Comparison of ENCODE assay signal across 19 mouse cellular contexts in genomic region chr4:132350123-132350740, GRCm38 (mm10). TPM values are rescaled to one million over a fixed set of nuclear protein-coding genes. Genes with fewer than 3 reads are reported as not detected.
DNase-seq lines count a peak whose midpoint lies in the region; ATAC-seq lines count a peak whose summit lies in the region.
"Had no signal": no experiment of that assay in that cellular context is flagged by ENCODE, and none has a peak within 500 bp of the region (broad histone marks: within the 10 kb centered on the region; RNA-seq: fewer than 3 reads in every experiment).

No protein-coding gene starts in this region.

- no peak overlapping the region for H3K4me2 ChIP-seq in forebrain, embryonic 13.5 days
- no peak overlapping the region for H3K4me2 ChIP-seq in midbrain, embryonic 11.5 days
- no peak overlapping the region for H3K4me2 ChIP-seq in midbrain, embryonic 16.5 days (ENCODE audit: low read length)
- H3K4me2 ChIP-seq: embryonic facial prominence, embryonic 12.5 days; hindbrain, embryonic 13.5 days had no signal

- no peak overlapping the region for H3K9ac ChIP-seq in forebrain, embryonic 13.5 days
- H3K9ac ChIP-seq in midbrain, embryonic 11.5 days (ENCODE audit: low read length), result no peak overlapping the region
- H3K9ac ChIP-seq in midbrain, embryonic 16.5 days (ENCODE audit: low read depth, low read length), result no peak overlapping the region
- H3K9ac ChIP-seq: embryonic facial prominence, embryonic 12.5 days; hindbrain, embryonic 13.5 days had no signal

- H3K9me3 ChIP-seq in forebrain, embryonic 10.5 days, result no peaks in the 10 kb centered on the region
- H3K9me3 ChIP-seq in forebrain, embryonic 13.5 days (replicated peaks), result no peaks in the 10 kb centered on the region
- H3K9me3 ChIP-seq in midbrain, embryonic 11.5 days (ENCODE audit: control insufficient read depth, low read length), result no peaks in the 10 kb centered on the region
- no peaks in the 10 kb centered on the region for H3K9me3 ChIP-seq in midbrain, embryonic 16.5 days (replicated peaks; ENCODE audit: control insufficient read depth, low read length, poor library complexity, severe bottlenecking)
- H3K9me3 ChIP-seq: embryonic facial prominence, embryonic 12.5 days; heart, embryonic 10.5 days; hindbrain, embryonic 13.5 days had no signal

- WGBS in forebrain, embryonic 10.5 days, result 27% methylated on average over 2 of the region's 2 CpGs
- WGBS in forebrain, embryonic 13.5 days, result 37% methylated on average over 2 of the region's 2 CpGs
- 35% methylated on average over 2 of the region's 2 CpGs for WGBS in midbrain, embryonic 11.5 days
- WGBS in midbrain, embryonic 16.5 days, result 34% methylated on average over 2 of the region's 2 CpGs

- no peak overlapping the region for H3K27ac ChIP-seq in forebrain, embryonic 10.5 days
- no peak overlapping the region for H3K27ac ChIP-seq in forebrain, embryonic 13.5 days
- no peak overlapping the region for H3K27ac ChIP-seq in midbrain, embryonic 11.5 days (ENCODE audit: low read depth, low read length)
- H3K27ac ChIP-seq in midbrain, embryonic 16.5 days (ENCODE audit: low read length), result no peak overlapping the region
- H3K27ac ChIP-seq: embryonic facial prominence, embryonic 12.5 days; heart, embryonic 10.5 days; hindbrain, embryonic 13.5 days; kidney, postnatal 0 days had no signal

- H3K4me1 ChIP-seq in forebrain, embryonic 10.5 days, result peaks cover 28% of the 10 kb centered on the region
- peaks cover 23% of the 10 kb centered on the region for H3K4me1 ChIP-seq in forebrain, embryonic 13.5 days
- H3K4me1 ChIP-seq in midbrain, embryonic 11.5 days (ENCODE audit: control insufficient read depth, insufficient read depth, low read length), result peaks cover 9% of the 10 kb centered on the region
- H3K4me1 ChIP-seq in midbrain, embryonic 16.5 days (ENCODE audit: control insufficient read depth, insufficient read depth, low read length), result peaks cover 16% of the 10 kb centered on the region

- DNase-seq in forebrain, embryonic 10.5 days (ENCODE audit: extremely low spot score, low spot score), result no peak
- peak; percentile 53 for DNase-seq in midbrain, embryonic 11.5 days (ENCODE audit: low spot score, missing footprints)
- DNase-seq in R1 (ENCODE audit: low read depth, low spot score), result peak; percentile 92
- DNase-seq in gastrocnemius, postnatal 25 days, result no peak
- DNase-seq in retina, embryonic 14.5 days (ENCODE audit: low spot score), result no peak
- DNase-seq: adrenal gland, postnatal 36 days; cerebellum, adult 9-11 months; gastrocnemius, postnatal 14 days; heart, postnatal 10 days; layer of hippocampus, postnatal 36 days; lung, adult 18-20 months; spleen, adult 18-20 months had no signal

- 0 out of 2 replicates have a peak overlapping the region, but pooled peaks have one; percentile 16 for H3K4me3 ChIP-seq in forebrain, embryonic 10.5 days
- H3K4me3 ChIP-seq in forebrain, embryonic 13.5 days, result no peak overlapping the region
- no peak overlapping the region for H3K4me3 ChIP-seq in midbrain, embryonic 11.5 days (ENCODE audit: low read depth, low read length)
- no peak overlapping the region for H3K4me3 ChIP-seq in midbrain, embryonic 16.5 days (ENCODE audit: low read depth, low read length)
- H3K4me3 ChIP-seq: embryonic facial prominence, embryonic 12.5 days; heart, embryonic 10.5 days; hindbrain, embryonic 13.5 days had no signal

- no peak for ATAC-seq in forebrain, embryonic 13.5 days
- ATAC-seq in midbrain, embryonic 11.5 days (ENCODE audit: low FRiP score), result no peak
- ATAC-seq in midbrain, embryonic 16.5 days, result no peak
- 0 out of 2 replicates have a peak, but pooled peaks have one; percentile 2 for ATAC-seq in megakaryocyte-erythroid progenitor cell, adult 5-6 weeks (replicated peaks; ENCODE audit: low FRiP score, low TSS enrichment, poor library complexity, severe bottlenecking)

- peaks cover 32% of the 10 kb centered on the region for H3K36me3 ChIP-seq in forebrain, embryonic 10.5 days (replicated peaks)
- H3K36me3 ChIP-seq in forebrain, embryonic 13.5 days (ENCODE audit: poor library complexity, severe bottlenecking), result peaks cover 8% of the 10 kb centered on the region; the same call in 1 of the 2 replicates
- 0 out of 2 replicates have a peak, but pooled peaks cover 3% of the 10 kb centered on the region for H3K36me3 ChIP-seq in midbrain, embryonic 11.5 days (ENCODE audit: control insufficient read depth, insufficient read depth, low read length)
- 0 out of 2 replicates have a peak, but pooled peaks cover 2% of the 10 kb centered on the region for H3K36me3 ChIP-seq in midbrain, embryonic 16.5 days (ENCODE audit: control insufficient read depth, insufficient read depth, low read length)
- H3K36me3 ChIP-seq: embryonic facial prominence, embryonic 12.5 days had no signal

- H3K27me3 ChIP-seq in forebrain, embryonic 10.5 days (ENCODE audit: poor library complexity, severe bottlenecking), result no peaks in the 10 kb centered on the region
- H3K27me3 ChIP-seq in forebrain, embryonic 13.5 days, result no peaks in the 10 kb centered on the region
- no peaks in the 10 kb centered on the region for H3K27me3 ChIP-seq in midbrain, embryonic 11.5 days (ENCODE audit: control insufficient read depth, insufficient read depth, low read length)
- H3K27me3 ChIP-seq in midbrain, embryonic 16.5 days (ENCODE audit: control insufficient read depth, insufficient read depth, low read depth, low read length), result no peaks in the 10 kb centered on the region
- H3K27me3 ChIP-seq: embryonic facial prominence, embryonic 12.5 days; hindbrain, embryonic 13.5 days had no signal

RNA-seq across cellular contexts. Expression of gene Rcc1, which starts 3.2 kb away (rescaled TPM):
- polyA plus RNA-seq in forebrain, embryonic 10.5 days (2016; fragmentation: Nextera tagmentation; extraction: Ambion mirVana), result 193 and 194 TPM in 2 replicates
- 82.2 and 89.5 TPM in 2 replicates for polyA plus RNA-seq in forebrain, embryonic 13.5 days (2015; fragmentation: Nextera tagmentation; extraction: Ambion mirVana)
- polyA plus RNA-seq in midbrain, embryonic 11.5 days (2014; fragmentation: Nextera tagmentation; extraction: Ambion mirVana), result 62.1 and 70.3 TPM in 2 replicates
- 29.8 and 30.8 TPM in 2 replicates for polyA plus RNA-seq in midbrain, embryonic 16.5 days (2015; fragmentation: Nextera tagmentation; extraction: Ambion mirVana)
- 70.1 and 82.4 TPM in 2 replicates for total RNA-seq in megakaryocyte-erythroid progenitor cell, adult 5-6 weeks (2014; fragmentation: Nextera tagmentation)
- 40.0 and 64.8 TPM in 2 replicates for total RNA-seq in megakaryocyte-erythroid progenitor cell, adult 5-6 weeks (2017)
- 1 to 10 TPM; 6.5 to 6.6 TPM for total RNA-seq in gastrocnemius, postnatal 25 days (2021)

RNA-seq across cellular contexts. Expression of gene Trnau1ap, which starts 20.9 kb away (rescaled TPM):
- 91.4 and 91.8 TPM in 2 replicates for polyA plus RNA-seq in forebrain, embryonic 10.5 days (2016; fragmentation: Nextera tagmentation; extraction: Ambion mirVana)
- polyA plus RNA-seq in forebrain, embryonic 13.5 days (2015; fragmentation: Nextera tagmentation; extraction: Ambion mirVana), result 87.8 and 96.4 TPM in 2 replicates
- polyA plus RNA-seq in midbrain, embryonic 11.5 days (2014; fragmentation: Nextera tagmentation; extraction: Ambion mirVana), result 78.0 and 83.3 TPM in 2 replicates
- 76.3 and 76.6 TPM in 2 replicates for polyA plus RNA-seq in midbrain, embryonic 16.5 days (2015; fragmentation: Nextera tagmentation; extraction: Ambion mirVana)
- 42.1 and 56.8 TPM in 2 replicates for total RNA-seq in megakaryocyte-erythroid progenitor cell, adult 5-6 weeks (2014; fragmentation: Nextera tagmentation)
- 52.0 and 57.9 TPM in 2 replicates for total RNA-seq in megakaryocyte-erythroid progenitor cell, adult 5-6 weeks (2017)
- 10 to 100 TPM in 1 of 2 experiments, 1 to 10 TPM in 1; 9.9 to 10.4 TPM for total RNA-seq in gastrocnemius, postnatal 25 days (2021)

RNA-seq across cellular contexts. Expression of gene Rab42, which starts 47.0 kb away (rescaled TPM):
- polyA plus RNA-seq in forebrain, embryonic 10.5 days (2016; fragmentation: Nextera tagmentation; extraction: Ambion mirVana), result 0.97 and 1.2 TPM in 2 replicates
- 0.23 and 0.64 TPM in 2 replicates for polyA plus RNA-seq in forebrain, embryonic 13.5 days (2015; fragmentation: Nextera tagmentation; extraction: Ambion mirVana)
- polyA plus RNA-seq in midbrain, embryonic 11.5 days (2014; fragmentation: Nextera tagmentation; extraction: Ambion mirVana), result 0.42 and 0.59 TPM in 2 replicates
- polyA plus RNA-seq in midbrain, embryonic 16.5 days (2015; fragmentation: Nextera tagmentation; extraction: Ambion mirVana), result 2.1 and 2.9 TPM in 2 replicates
- not detected in 2 replicates for total RNA-seq in megakaryocyte-erythroid progenitor cell, adult 5-6 weeks (2014; fragmentation: Nextera tagmentation)
- not detected in 2 replicates for total RNA-seq in megakaryocyte-erythroid progenitor cell, adult 5-6 weeks (2017)
- total RNA-seq in gastrocnemius, postnatal 25 days (2021), result under 1 TPM in 1 of 2 experiments, not detected in 1; 0.48 TPM

Comparison
In these comparisons a context has a peak if more than half of its experiments do, and no peak if none do; other contexts are left out.
1. DNase-seq: peak in midbrain, embryonic 11.5 days (single experiment) and R1 (single experiment); none in forebrain, embryonic 10.5 days (single experiment), gastrocnemius, postnatal 25 days (single experiment) and retina, embryonic 14.5 days (single experiment).